Mouse (Mus musculus): Measurements from ENCODE around the gene Slc1a6. TPM values are rescaled to one million over a fixed set of nuclear protein-coding genes. Genes with fewer than 3 reads are reported as not detected.

The Slc1a6 gene
- total RNA-seq, 2 experiments from 2014 or later: 0.21 to 0.69 TPM

Other genes with a start within 250 kb of the Slc1a6 start
- gene Ilvbl, start 206.2 kb upstream of the Slc1a6 start, total RNA-seq (2021): 10 to 100 TPM; 27.9 to 40.1 TPM
- gene Syde1, start 188.5 kb upstream of the Slc1a6 start, total RNA-seq (2021): 10 to 100 TPM; 19.6 to 20.9 TPM
- not detected for gene Olfr1357, start 162.4 kb upstream of the Slc1a6 start, total RNA-seq (2021)
- not detected for gene Casp14, start 62.2 kb upstream of the Slc1a6 start, total RNA-seq (2021)
- not detected for gene Ccdc105, start 27.4 kb upstream of the Slc1a6 start, total RNA-seq (2021)
- gene Olfr1356, start 71.7 kb downstream of the Slc1a6 start, total RNA-seq (2021): not detected
- not detected for gene Olfr1355, start 95.0 kb downstream of the Slc1a6 start, total RNA-seq (2021)
- not detected for gene Olfr1354, start 132.7 kb downstream of the Slc1a6 start, total RNA-seq (2021)
- gene Olfr8, start 170.1 kb downstream of the Slc1a6 start, total RNA-seq (2021): not detected
- gene Olfr1353, start 182.8 kb downstream of the Slc1a6 start, total RNA-seq (2021): not detected
- gene Olfr1352, start 200.6 kb downstream of the Slc1a6 start, total RNA-seq (2021): not detected
- not detected for gene Olfr1351, start 232.0 kb downstream of the Slc1a6 start, total RNA-seq (2021)
- not detected for gene Olfr57, start 248.2 kb downstream of the Slc1a6 start, total RNA-seq (2021)

Measured in gastrocnemius, postnatal 4 days (tissue).